In genomic region chr3:84269987-84270623, GRCm38 (mm10) we compare ENCODE assay signal across 8 mouse cellular contexts. TPM values are rescaled to one million over a fixed set of nuclear protein-coding genes. Genes with fewer than 3 reads are reported as not detected.
A peak's percentile ranks its signal among the peaks of the same experiment; 100 is the strongest.
DNase-seq lines count a peak whose midpoint lies in the region; ATAC-seq and TF ChIP-seq lines count a peak whose summit lies in the region.

No protein-coding gene starts in this region.

- TF ChIP-seq POLR2A in myocyte (IDR thresholded peaks at IDR 0.05; ENCODE audit: insufficient read length, low read depth): no peak

- no peak for DNase-seq in heart, adult 11 months
- peak; percentile 30 for DNase-seq in forebrain, embryonic 10.5 days (ENCODE audit: extremely low spot score, low spot score)
- DNase-seq in kidney, postnatal 10 days: peak; percentile 53
- DNase-seq in gastrocnemius, postnatal 36 days: no peak
- DNase-seq in thymus, postnatal 14 days: no peak
- DNase-seq in urinary bladder, postnatal 36 days (ENCODE audit: low spot score in 2 of 2): no peak

- H3ac ChIP-seq in myocyte (ENCODE audit: control insufficient read depth, insufficient read length): no peak overlapping the region

- no peak overlapping the region for H3K27ac ChIP-seq in heart, embryonic 12.5 days (ENCODE audit: poor library complexity, severe bottlenecking)
- peak overlapping the region; percentile 81 for H3K27ac ChIP-seq in forebrain, embryonic 10.5 days

- H3K36me3 ChIP-seq in heart, embryonic 12.5 days: no peaks in the 10 kb centered on the region
- H3K36me3 ChIP-seq in forebrain, embryonic 10.5 days (replicated peaks): no peaks in the 10 kb centered on the region
- H3K36me3 ChIP-seq in myocyte (ENCODE audit: control insufficient read depth, insufficient read depth): no peaks in the 10 kb centered on the region

- H3K4me2 ChIP-seq in heart, embryonic 12.5 days: peak overlapping the region; percentile 54
- H3K4me2 ChIP-seq in myocyte (ENCODE audit: low read depth): peak overlapping the region; percentile 30

- no peak overlapping the region; the same call in 1 of the 2 replicates for H3K9ac ChIP-seq in heart, embryonic 12.5 days

- H3K9me3 ChIP-seq in heart, embryonic 12.5 days (replicated peaks): no peaks in the 10 kb centered on the region
- H3K9me3 ChIP-seq in forebrain, embryonic 10.5 days: no peaks in the 10 kb centered on the region

- H3K4me1 ChIP-seq in heart, embryonic 12.5 days (replicated peaks): peaks cover 26% of the 10 kb centered on the region
- peaks cover 49% of the 10 kb centered on the region for H3K4me1 ChIP-seq in forebrain, embryonic 10.5 days

- ATAC-seq in heart, embryonic 12.5 days (ENCODE audit: insufficient number of reproducible peaks, low FRiP score): peak; percentile 53; the same call in 1 of the 2 replicates

- H3K79me2 ChIP-seq in myocyte (ENCODE audit: control insufficient read depth, insufficient read depth): no peaks in the 10 kb centered on the region

- H3K4me3 ChIP-seq in heart, embryonic 12.5 days: peak overlapping the region; percentile 13; the same call in 1 of the 2 replicates
- H3K4me3 ChIP-seq in forebrain, embryonic 10.5 days: peak overlapping the region; percentile 39
- no peak overlapping the region for H3K4me3 ChIP-seq in myocyte

- 18% methylated on average over 13 of the region's 13 CpGs for WGBS in heart, embryonic 12.5 days
- 18% methylated on average over 13 of the region's 13 CpGs for WGBS in forebrain, embryonic 10.5 days

- intact Hi-C loops in gastrocnemius, postnatal 36 days (cut with DNase I): no loop called here

- peaks cover 26% of the 10 kb centered on the region for H3K27me3 ChIP-seq in heart, embryonic 12.5 days (replicated peaks)
- H3K27me3 ChIP-seq in forebrain, embryonic 10.5 days (ENCODE audit: poor library complexity, severe bottlenecking): peaks cover 49% of the 10 kb centered on the region
- peaks cover 5% of the 10 kb centered on the region for H3K27me3 ChIP-seq in myocyte (ENCODE audit: control insufficient read depth, insufficient read depth, insufficient read length)

TF ChIP-seq in myocyte, 11 proteins besides CTCF, POLR2A, EP300 and RAD21:
- no peak for TF ChIP-seq E2F4 (IDR thresholded peaks at IDR 0.05; ENCODE audit: insufficient read depth)
- TF ChIP-seq TCF3 (IDR thresholded peaks at IDR 0.05; ENCODE audit: insufficient read length, low read depth): no peak
- no peak for TF ChIP-seq USF1 (IDR thresholded peaks at IDR 0.05; ENCODE audit: low read depth)
- TF ChIP-seq REST (IDR thresholded peaks at IDR 0.05; ENCODE audit: insufficient read depth, insufficient read length): no peak
- TF ChIP-seq MAX (IDR thresholded peaks at IDR 0.05; ENCODE audit: low read depth): no peak
- TF ChIP-seq TCF12 (IDR thresholded peaks at IDR 0.05; ENCODE audit: insufficient read depth, poor library complexity, severe bottlenecking): no peak
- TF ChIP-seq POLR2AphosphoS2 (IDR thresholded peaks at IDR 0.05; ENCODE audit: insufficient read length, low read depth): no peak
- TF ChIP-seq SRF (IDR thresholded peaks at IDR 0.05; ENCODE audit: control insufficient read depth, insufficient read length, low read depth): no peak
- TF ChIP-seq MYOG (IDR thresholded peaks at IDR 0.05; ENCODE audit: control insufficient read depth in 1 of 3, insufficient read depth in 1 of 3, insufficient read length in 2 of 3, low read depth in 2 of 3): no peak
- TF ChIP-seq MYOD1 (IDR thresholded peaks at IDR 0.05; ENCODE audit: control insufficient read depth in 1 of 3, insufficient read length in 2 of 3, low read depth in 2 of 3): no peak
- no peak for TF ChIP-seq CEBPB (IDR thresholded peaks at IDR 0.05; ENCODE audit: insufficient read depth, poor library complexity, severe bottlenecking)
TF ChIP-seq in myocyte: peak in this region for 0.

RNA-seq across cellular contexts. Expression of gene Trim2, which starts 36.6 kb away (rescaled TPM):
- 9.0 and 10.1 TPM in 2 replicates for polyA plus RNA-seq in heart, embryonic 12.5 days (2016; fragmentation: Nextera tagmentation; extraction: Ambion mirVana)
- 32.1 and 36.4 TPM in 2 replicates for polyA plus RNA-seq in forebrain, embryonic 10.5 days (2016; fragmentation: Nextera tagmentation; extraction: Ambion mirVana)
- 3.2 TPM for polyA plus RNA-seq in myocyte (2012; fragmentation: generic; extraction: Trizol)
- total RNA-seq in gastrocnemius, postnatal 36 days (2021): 1 to 10 TPM; 2.7 to 3.3 TPM

Comparison
In these comparisons a context has a peak if more than half of its experiments do, and no peak if none do; other contexts are left out.
1. DNase-seq: peak in forebrain, embryonic 10.5 days (single experiment) and kidney, postnatal 10 days (single experiment); none in heart, adult 11 months (single experiment), gastrocnemius, postnatal 36 days (0 of 2), thymus, postnatal 14 days (single experiment) and urinary bladder, postnatal 36 days (0 of 2).